Mouse (Mus musculus) adrenal gland, postnatal 25 days (tissue): Measurements from ENCODE around the gene Tnpo1. TPM values are rescaled to one million over a fixed set of nuclear protein-coding genes. Genes with fewer than 3 reads are reported as not detected.

Experiments
- DNase-seq: peaks from one replicate; pipeline ENCODE4 v3.0.0; 2021; ENCODE audit warnings: mixed read lengths
- total RNA-seq: library from RNA; stranded (reverse); gene quantifications from 2 replicates; pipeline ENCODE4 v1.2.3, GENCODE M21; 2021

Gene Tnpo1
- total RNA-seq, 1 experiment from 2014 or later: 135 TPM

GRCm38 (mm10) chr13:98925486-98926212, 535 bp downstream of the Tnpo1 start:
- peak; percentile 42 for DNase-seq

- DNase-seq: no peak
Observed at GRCm38 (mm10) chr13:98924897-98925485, 1.2 kb downstream of the Tnpo1 start.

- no peak for DNase-seq
Observed at GRCm38 (mm10) chr13:98922806-98923205, 3.4 kb downstream of the Tnpo1 start.

- no peak for DNase-seq
Observed at GRCm38 (mm10) chr13:98921276-98921675, 4.9 kb downstream of the Tnpo1 start.

GRCm38 (mm10) chr13:98920300-98920699, 5.9 kb downstream of the Tnpo1 start:
- DNase-seq: no peak

GRCm38 (mm10) chr13:98919695-98920094, 6.5 kb downstream of the Tnpo1 start:
- no peak for DNase-seq

GRCm38 (mm10) chr13:98917851-98918250, 8.3 kb downstream of the Tnpo1 start:
- no peak for DNase-seq

- DNase-seq: no peak
Observed at GRCm38 (mm10) chr13:98915591-98915990, 10.6 kb downstream of the Tnpo1 start.

- no peak for DNase-seq
Observed at GRCm38 (mm10) chr13:98914844-98915212, 11.4 kb downstream of the Tnpo1 start.

GRCm38 (mm10) chr13:98914010-98914843, 12.0 kb downstream of the Tnpo1 start:
- DNase-seq: no peak

GRCm38 (mm10) chr13:98913196-98913595, 13.0 kb downstream of the Tnpo1 start:
- no peak for DNase-seq

GRCm38 (mm10) chr13:98912602-98913001, 13.6 kb downstream of the Tnpo1 start:
- no peak for DNase-seq

GRCm38 (mm10) chr13:98910801-98911200, 15.4 kb downstream of the Tnpo1 start:
- no peak for DNase-seq

- no peak for DNase-seq
Observed at GRCm38 (mm10) chr13:98904608-98905007, 21.6 kb downstream of the Tnpo1 start.

- DNase-seq: no peak
Observed at GRCm38 (mm10) chr13:98902366-98903025, 23.7 kb downstream of the Tnpo1 start.

GRCm38 (mm10) chr13:98899550-98899949, 26.6 kb downstream of the Tnpo1 start:
- no peak for DNase-seq

- DNase-seq: no peak
Observed at GRCm38 (mm10) chr13:98897577-98897976, 28.6 kb downstream of the Tnpo1 start.

GRCm38 (mm10) chr13:98896434-98897126, 29.6 kb downstream of the Tnpo1 start:
- DNase-seq: no peak

- no peak for DNase-seq
Observed at GRCm38 (mm10) chr13:98896013-98896412, 30.2 kb downstream of the Tnpo1 start.

GRCm38 (mm10) chr13:98894900-98895299, 31.3 kb downstream of the Tnpo1 start:
- DNase-seq: no peak

GRCm38 (mm10) chr13:98891443-98891842, 34.7 kb downstream of the Tnpo1 start:
- DNase-seq: no peak

- DNase-seq: peak; percentile 88
Observed at GRCm38 (mm10) chr13:98890871-98891219, 35.3 kb downstream of the Tnpo1 start.
